Mouse (Mus musculus): ENCODE measurements around the gene Hist1h1a. TPM values are rescaled to one million over a fixed set of nuclear protein-coding genes. Genes with fewer than 3 reads are reported as not detected.

Gene Hist1h1a
- polyA plus RNA-seq, 1 experiment from 2014 or later = 3.2 TPM

GRCm38 (mm10) chr13:23729706-23730105 is 33.8 kb upstream of the Hist1h1a start:
- ATAC-seq (ENCODE audit: low read depth) (no peak), DNase-seq (ENCODE audit: low spot score) (no peak)
- no peak overlapping the region for H3K4me3 ChIP-seq (ENCODE audit: low read depth, low read length)
- 95% methylated on average over 5 of the region's 5 CpGs for WGBS
- no peaks in the 10 kb centered on the region for H3K9me3 ChIP-seq (ENCODE audit: control insufficient read depth, low read length)
- no peaks in the 10 kb centered on the region for H3K4me1 ChIP-seq (ENCODE audit: control insufficient read depth, insufficient read depth, low read length)
- no peak overlapping the region for H3K9ac ChIP-seq (ENCODE audit: low read depth, low read length)
- no peak overlapping the region for H3K4me2 ChIP-seq (ENCODE audit: low read depth, low read length)
- no peak overlapping the region for H3K27ac ChIP-seq (replicated peaks; ENCODE audit: low read depth, low read length)
- no peaks in the 10 kb centered on the region for H3K27me3 ChIP-seq (replicated peaks; ENCODE audit: control insufficient read depth, insufficient read depth, low read length)
- no peaks in the 10 kb centered on the region for H3K36me3 ChIP-seq (ENCODE audit: control insufficient read depth, insufficient read depth, low read length)

DNA sequence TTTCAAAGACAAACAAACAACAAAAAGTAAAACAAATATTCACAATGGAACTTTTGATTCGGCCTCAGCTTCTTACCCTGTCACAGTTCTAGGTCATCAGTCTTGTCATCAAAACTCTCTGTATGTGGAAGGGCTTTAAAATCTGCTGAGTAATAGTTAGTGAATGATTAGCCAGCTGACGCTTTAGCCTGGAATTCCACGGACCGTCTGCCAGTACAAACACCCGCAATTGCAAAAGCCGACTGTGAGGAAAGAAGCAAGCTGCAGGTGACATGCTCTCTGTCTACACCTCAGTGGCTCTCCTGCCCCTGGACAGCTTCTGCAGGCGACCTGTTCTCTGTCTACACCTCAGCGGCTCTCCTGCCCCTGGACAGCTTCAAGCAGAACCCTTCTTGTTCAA is 33.0 kb upstream of the Hist1h1a start:
- H3K4me1 ChIP-seq (ENCODE audit: control insufficient read depth, insufficient read depth, low read length) = no peaks in the 10 kb centered on the region
- H3K36me3 ChIP-seq (ENCODE audit: control insufficient read depth, insufficient read depth, low read length) = no peaks in the 10 kb centered on the region
- DNase-seq (ENCODE audit: low spot score) = peak; percentile 31
- no peaks in the 10 kb centered on the region for H3K9me3 ChIP-seq (ENCODE audit: control insufficient read depth, low read length)
- H3K27ac ChIP-seq (replicated peaks; ENCODE audit: low read depth, low read length) = no peak overlapping the region
- no peak overlapping the region for H3K9ac ChIP-seq (ENCODE audit: low read depth, low read length)
- no peak overlapping the region for H3K4me3 ChIP-seq (ENCODE audit: low read depth, low read length)
- ATAC-seq (ENCODE audit: low read depth) = no peak
- WGBS = 34% methylated on average over 8 of the region's 8 CpGs
- no peak overlapping the region for H3K4me2 ChIP-seq (ENCODE audit: low read depth, low read length)
- no peaks in the 10 kb centered on the region for H3K27me3 ChIP-seq (replicated peaks; ENCODE audit: control insufficient read depth, insufficient read depth, low read length)

DNA sequence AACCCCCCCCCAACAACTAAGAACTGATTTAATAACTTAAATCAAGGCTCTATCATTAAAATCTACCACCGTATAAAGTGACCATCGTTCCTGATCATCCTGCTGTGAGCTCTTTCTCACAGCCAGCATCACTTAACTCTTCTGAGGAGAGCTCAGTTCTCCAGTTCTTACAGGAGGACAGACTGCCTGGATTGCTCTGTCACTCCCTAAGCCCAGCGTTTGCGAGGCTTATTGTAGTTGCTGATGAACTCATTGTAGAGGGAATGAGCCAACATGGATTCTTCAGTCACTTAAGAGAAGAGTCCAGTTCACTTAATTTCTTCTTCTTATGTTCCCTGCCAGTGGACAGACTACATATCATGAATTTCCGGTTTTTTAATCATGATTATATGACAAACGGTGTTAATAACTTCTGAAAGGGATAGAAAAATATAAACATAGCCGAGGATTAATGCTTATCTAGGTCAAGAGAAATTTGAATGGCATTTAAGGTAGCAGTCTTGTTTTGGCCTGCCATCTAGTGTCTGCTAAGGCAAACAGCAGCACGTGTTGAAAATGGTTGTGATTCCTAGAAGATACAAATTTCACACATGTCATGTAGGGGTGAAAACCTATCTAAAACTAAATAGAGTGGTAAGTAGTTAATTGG is 31.2 kb upstream of the Hist1h1a start:
- H3K4me1 ChIP-seq (ENCODE audit: control insufficient read depth, insufficient read depth, low read length) = no peaks in the 10 kb centered on the region
- H3K27me3 ChIP-seq (replicated peaks; ENCODE audit: control insufficient read depth, insufficient read depth, low read length) = no peaks in the 10 kb centered on the region
- no peaks in the 10 kb centered on the region for H3K36me3 ChIP-seq (ENCODE audit: control insufficient read depth, insufficient read depth, low read length)
- no peak overlapping the region for H3K4me3 ChIP-seq (ENCODE audit: low read depth, low read length)
- H3K9ac ChIP-seq (ENCODE audit: low read depth, low read length) = no peak overlapping the region
- WGBS = 27% methylated on average over 8 of the region's 8 CpGs
- no peak for ATAC-seq (ENCODE audit: low read depth)
- no peak overlapping the region for H3K27ac ChIP-seq (replicated peaks; ENCODE audit: low read depth, low read length)
- peak; percentile 80 for DNase-seq (ENCODE audit: low spot score)
- no peak overlapping the region for H3K4me2 ChIP-seq (ENCODE audit: low read depth, low read length)
- no peaks in the 10 kb centered on the region for H3K9me3 ChIP-seq (ENCODE audit: control insufficient read depth, low read length)

DNA sequence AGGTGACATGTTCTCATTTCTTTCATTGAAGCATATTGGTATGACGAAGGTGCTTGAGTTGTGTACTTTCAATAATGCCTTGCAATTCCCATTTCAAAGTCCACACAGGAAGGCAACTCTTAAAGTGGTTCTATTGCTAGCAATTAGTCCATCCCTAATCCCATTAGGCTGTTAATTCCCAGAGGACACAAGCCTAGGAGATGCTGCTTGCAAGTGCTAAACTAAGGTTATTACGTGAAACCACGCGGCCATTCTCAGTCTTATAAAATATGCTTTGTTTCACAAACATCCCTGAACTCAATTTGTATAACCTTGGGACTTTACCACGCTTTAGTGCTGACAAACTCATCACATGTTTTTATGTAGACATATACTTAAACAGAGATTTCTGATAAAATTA is 26.4 kb upstream of the Hist1h1a start:
- H3K36me3 ChIP-seq (ENCODE audit: control insufficient read depth, insufficient read depth, low read length) = no peaks in the 10 kb centered on the region
- peaks cover 14% of the 10 kb centered on the region; the same call in 1 of the 2 replicates for H3K4me1 ChIP-seq (ENCODE audit: control insufficient read depth, insufficient read depth, low read length)
- DNase-seq (ENCODE audit: low spot score) (no peak), ATAC-seq (ENCODE audit: low read depth) (no peak)
- no peak overlapping the region for H3K27ac ChIP-seq (replicated peaks; ENCODE audit: low read depth, low read length)
- no peak overlapping the region for H3K4me2 ChIP-seq (ENCODE audit: low read depth, low read length)
- H3K9me3 ChIP-seq (ENCODE audit: control insufficient read depth, low read length) = no peaks in the 10 kb centered on the region
- 82% methylated on average over 5 of the region's 5 CpGs for WGBS
- no peaks in the 10 kb centered on the region for H3K27me3 ChIP-seq (replicated peaks; ENCODE audit: control insufficient read depth, insufficient read depth, low read length)
- no peak overlapping the region for H3K4me3 ChIP-seq (ENCODE audit: low read depth, low read length)
- H3K9ac ChIP-seq (ENCODE audit: low read depth, low read length) = no peak overlapping the region

- no peaks in the 10 kb centered on the region for H3K9me3 ChIP-seq (ENCODE audit: control insufficient read depth, low read length)
- peak overlapping the region; percentile 75 for H3K9ac ChIP-seq (ENCODE audit: low read depth, low read length)
- H3K4me1 ChIP-seq (ENCODE audit: control insufficient read depth, insufficient read depth, low read length) = peaks cover 14% of the 10 kb centered on the region; the same call in 1 of the 2 replicates
- H3K4me3 ChIP-seq (ENCODE audit: low read depth, low read length) = peak overlapping the region; percentile 49
- peak overlapping the region; percentile 63 for H3K4me2 ChIP-seq (ENCODE audit: low read depth, low read length)
- H3K36me3 ChIP-seq (ENCODE audit: control insufficient read depth, insufficient read depth, low read length) = no peaks in the 10 kb centered on the region
- peak overlapping the region; percentile 95 for H3K27ac ChIP-seq (replicated peaks; ENCODE audit: low read depth, low read length)
- no peak for DNase-seq (ENCODE audit: low spot score)
- H3K27me3 ChIP-seq (replicated peaks; ENCODE audit: control insufficient read depth, insufficient read depth, low read length) = no peaks in the 10 kb centered on the region
- ATAC-seq (ENCODE audit: low read depth) = no peak
- 23% methylated on average over 4 of the region's 4 CpGs for WGBS
Observed at GRCm38 (mm10) chr13:23738041-23738440, 25.4 kb upstream of the Hist1h1a start.

DNA sequence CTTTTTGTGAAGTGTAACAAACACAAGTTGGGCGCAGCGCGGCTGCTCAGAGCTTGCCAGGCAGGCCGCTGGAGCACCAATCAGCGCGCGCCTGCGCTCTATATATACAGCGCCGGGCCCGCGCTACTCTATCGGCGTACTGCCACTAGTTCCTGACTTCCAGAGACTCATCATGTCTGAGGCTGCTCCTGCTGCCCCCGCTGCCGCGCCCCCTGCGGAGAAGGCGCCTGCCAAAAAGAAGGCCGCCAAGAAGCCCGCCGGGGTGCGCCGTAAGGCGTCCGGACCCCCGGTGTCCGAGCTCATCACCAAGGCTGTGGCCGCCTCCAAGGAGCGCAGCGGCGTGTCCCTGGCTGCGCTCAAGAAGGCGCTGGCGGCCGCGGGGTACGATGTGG is 24.8 kb upstream of the Hist1h1a start, which contains the start of gene Hist1h1c:
Gene Hist1h1c, plus strand, starts transcription at position 132 of the 392 bp plus-strand sequence.
- peak within 1 kb of the TSS; percentile 63 for H3K4me2 ChIP-seq (ENCODE audit: low read depth, low read length)
- no peaks in the 10 kb centered on the region for H3K27me3 ChIP-seq (replicated peaks; ENCODE audit: control insufficient read depth, insufficient read depth, low read length)
- H3K9ac ChIP-seq (ENCODE audit: low read depth, low read length) = peak within 1 kb of the TSS; percentile 75
- WGBS = 0% methylated on average over 16 of the region's 38 CpGs
- H3K27ac ChIP-seq (replicated peaks; ENCODE audit: low read depth, low read length) = peak within 1 kb of the TSS; percentile 95
- ATAC-seq (ENCODE audit: low read depth) (peak; percentile 92), DNase-seq (ENCODE audit: low spot score) (peak; percentile 97)
- peaks cover 14% of the 10 kb centered on the region; the same call in 1 of the 2 replicates for H3K4me1 ChIP-seq (ENCODE audit: control insufficient read depth, insufficient read depth, low read length)
- peak within 1 kb of the TSS; percentile 49 for H3K4me3 ChIP-seq (ENCODE audit: low read depth, low read length)
- H3K9me3 ChIP-seq (ENCODE audit: control insufficient read depth, low read length) = no peaks in the 10 kb centered on the region
- no peaks in the 10 kb centered on the region for H3K36me3 ChIP-seq (ENCODE audit: control insufficient read depth, insufficient read depth, low read length)

- H3K9me3 ChIP-seq (ENCODE audit: control insufficient read depth, low read length) = no peaks in the 10 kb centered on the region
- peak overlapping the region; percentile 63 for H3K4me2 ChIP-seq (ENCODE audit: low read depth, low read length)
- H3K36me3 ChIP-seq (ENCODE audit: control insufficient read depth, insufficient read depth, low read length) = no peaks in the 10 kb centered on the region
- H3K27ac ChIP-seq (replicated peaks; ENCODE audit: low read depth, low read length) = peak overlapping the region; percentile 95
- H3K9ac ChIP-seq (ENCODE audit: low read depth, low read length) = peak overlapping the region; percentile 75
- peak; percentile 92 for ATAC-seq (ENCODE audit: low read depth)
- DNase-seq (ENCODE audit: low spot score) = peak; percentile 99
- H3K4me1 ChIP-seq (ENCODE audit: control insufficient read depth, insufficient read depth, low read length) = peaks cover 14% of the 10 kb centered on the region; the same call in 1 of the 2 replicates
- 1% methylated on average over 39 of the region's 39 CpGs for WGBS
- peak overlapping the region; percentile 49 for H3K4me3 ChIP-seq (ENCODE audit: low read depth, low read length)
- H3K27me3 ChIP-seq (replicated peaks; ENCODE audit: control insufficient read depth, insufficient read depth, low read length) = no peaks in the 10 kb centered on the region
Observed at GRCm38 (mm10) chr13:23739069-23739921, 24.2 kb upstream of the Hist1h1a start.

DNA sequence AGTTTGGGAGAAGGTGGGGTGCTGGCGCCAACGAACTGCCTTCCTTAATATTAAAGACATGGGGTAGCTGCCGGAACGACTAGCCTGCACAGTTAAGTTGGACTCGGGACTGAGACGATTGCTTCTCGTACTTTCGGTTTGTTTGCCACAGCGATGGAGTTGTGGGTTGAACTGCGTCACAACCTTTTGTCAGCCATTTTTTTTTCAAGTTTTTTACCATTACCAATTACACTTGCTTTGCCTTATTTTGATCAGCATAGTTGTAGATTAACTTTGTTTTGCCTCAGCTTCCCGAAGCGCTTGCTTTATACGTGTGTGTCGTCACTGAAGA is 23.6 kb upstream of the Hist1h1a start:
- ATAC-seq (ENCODE audit: low read depth) (peak; percentile 23; the same call in 1 of the 2 replicates), DNase-seq (ENCODE audit: low spot score) (no peak)
- Histone ChIP-seq H3K27me3 (replicated peaks; ENCODE audit: control insufficient read depth, insufficient read depth, low read length) (no peaks in the 10 kb centered on the region), H3K4me2 (ENCODE audit: low read depth, low read length) (peak overlapping the region; percentile 63), H3K27ac (replicated peaks; ENCODE audit: low read depth, low read length) (peak overlapping the region; percentile 95), H3K9me3 (ENCODE audit: control insufficient read depth, low read length) (no peaks in the 10 kb centered on the region), H3K4me1 (ENCODE audit: control insufficient read depth, insufficient read depth, low read length) (peaks cover 18% of the 10 kb centered on the region; the same call in 1 of the 2 replicates), H3K36me3 (ENCODE audit: control insufficient read depth, insufficient read depth, low read length) (no peaks in the 10 kb centered on the region), H3K9ac (ENCODE audit: low read depth, low read length) (peak overlapping the region; percentile 75), H3K4me3 (ENCODE audit: low read depth, low read length) (peak overlapping the region; percentile 49)
- under 1% methylated on average over 14 of the region's 14 CpGs for WGBS
